Mouse (Mus musculus) limb, embryonic 14.5 days (tissue): ENCODE data around the gene Mras. TPM values are rescaled to one million over a fixed set of nuclear protein-coding genes. Genes with fewer than 3 reads are reported as not detected.

Experiments
- ATAC-seq: fragments of 200-750 bp; cut with Nextera tagmentation; 2 replicates; pipeline ENCODE4 v1.8.0; 2017; ENCODE audit warnings: low read depth, moderate number of reproducible peaks, moderate TSS enrichment; ENCODE audit not compliant: low FRiP score
- DNase-seq: peaks from one replicate; pipeline ENCODE4 v3.0.0-alpha.2; 2015; ENCODE audit warnings: low spot score
- H3K27ac ChIP-seq: fragments of 300-500 bp; sonication (generic); replicated peaks from 2 replicates; pipeline ENCODE4 v1.5.1; 2014; ENCODE audit warnings: low read depth, mild to moderate bottlenecking, low read length, moderate library complexity, mixed read lengths
- H3K27me3 ChIP-seq: fragments of 300-500 bp; sonication (generic); 2 replicates; pipeline ENCODE4 v1.6.1; 2014; ENCODE audit warnings: low read length, mixed read lengths; ENCODE audit not compliant: control insufficient read depth, insufficient read depth
- H3K36me3 ChIP-seq: fragments of 300-500 bp; sonication (generic); 2 replicates; pipeline ENCODE4 v1.6.1; 2014; ENCODE audit warnings: mild to moderate bottlenecking, low read length, moderate library complexity, mixed read lengths; ENCODE audit not compliant: control insufficient read depth, insufficient read depth
- H3K4me1 ChIP-seq: fragments of 300-500 bp; sonication (generic); 2 replicates; pipeline ENCODE4 v1.6.1; 2014; ENCODE audit warnings: antibody characterized with exemption, low read length, mixed read lengths; ENCODE audit not compliant: control insufficient read depth, insufficient read depth
- H3K4me2 ChIP-seq: fragments of 300-500 bp; sonication (generic); replicated peaks from 2 replicates; pipeline ENCODE4 v1.6.1; 2014; ENCODE audit warnings: low read depth, mild to moderate bottlenecking, low read length, moderate library complexity; ENCODE audit not compliant: severe bottlenecking
- H3K4me3 ChIP-seq: fragments of 300-500 bp; sonication (generic); replicated peaks from 2 replicates; pipeline ENCODE4 v1.5.1; 2014; ENCODE audit warnings: low read length
- H3K9ac ChIP-seq: fragments of 300-500 bp; sonication (generic); 2 replicates; pipeline ENCODE4 v1.6.1; 2014; ENCODE audit warnings: mild to moderate bottlenecking, low read depth, low read length, moderate library complexity; ENCODE audit not compliant: severe bottlenecking
- H3K9me3 ChIP-seq: fragments of 300-500 bp; sonication (generic); 2 replicates; pipeline ENCODE4 v1.6.1; 2016; ENCODE audit warnings: low read length; ENCODE audit not compliant: control insufficient read depth
- POLR2A ChIP-seq: fragments of 200-500 bp; IDR thresholded peaks from 2 replicates; pipeline ENCODE4 v1.8.0; 2012; ENCODE audit warnings: inconsistent platforms, mild to moderate bottlenecking, moderate library complexity, borderline replicate concordance; ENCODE audit not compliant: insufficient read depth, insufficient read length; ENCODE audit errors: extremely low read depth
- WGBS: fragments of 180-500 bp; shearing (Covaris S2); extraction: QIAGEN DNeasy Blood & Tissue Kit; methylation state at CpG from one replicate; pipeline ENCODE4 v1.1.7; 2014; 5-methylcytosine and 5-hydroxymethylcytosine counted together
- polyA plus RNA-seq, 2 experiments: library from polyadenylated mRNA; depleted of rRNA in 1 of 2; stranded (reverse) in 1 of 2; unstranded in 1 of 2; fragments of >200 nt; fragmentation: Nextera tagmentation in 1 of 2; extraction: Ambion mirVana in 1 of 2; gene quantifications; 2 replicates each; pipeline versions ENCODE4 v1.2.1 to v1.2.3; 2012 to 2014

The Mras gene
- polyA plus RNA-seq (2012; rRNA removed) (23.3 and 30.9 TPM in 2 replicates), polyA plus RNA-seq (2014; fragmentation: Nextera tagmentation; extraction: Ambion mirVana) (23.7 and 29.0 TPM in 2 replicates)

- peak within 1 kb of the TSS; percentile 87 for H3K27ac ChIP-seq
- DNase-seq (peak; percentile 32), ATAC-seq (0 out of 2 replicates have a peak, but pooled peaks have one; percentile 4)
- H3K27me3 ChIP-seq, result no peaks in the 10 kb centered on the region
- no peaks in the 10 kb centered on the region for H3K36me3 ChIP-seq
- H3K4me2 ChIP-seq, result peak within 1 kb of the TSS; percentile 89
- 14% methylated on average over 27 of the region's 27 CpGs for WGBS
- no peaks in the 10 kb centered on the region for H3K9me3 ChIP-seq
- no peak for TF ChIP-seq POLR2A
- peak within 1 kb of the TSS; percentile 83 for H3K4me3 ChIP-seq
- peak within 1 kb of the TSS; percentile 93 for H3K9ac ChIP-seq
- H3K4me1 ChIP-seq, result peaks cover 16% of the 10 kb centered on the region
These were observed at the start of gene Mras for GRCm38 (mm10) chr9:99437031-99437764. Gene Mras, minus strand, starts transcription at chr9:99437381.

DNA sequence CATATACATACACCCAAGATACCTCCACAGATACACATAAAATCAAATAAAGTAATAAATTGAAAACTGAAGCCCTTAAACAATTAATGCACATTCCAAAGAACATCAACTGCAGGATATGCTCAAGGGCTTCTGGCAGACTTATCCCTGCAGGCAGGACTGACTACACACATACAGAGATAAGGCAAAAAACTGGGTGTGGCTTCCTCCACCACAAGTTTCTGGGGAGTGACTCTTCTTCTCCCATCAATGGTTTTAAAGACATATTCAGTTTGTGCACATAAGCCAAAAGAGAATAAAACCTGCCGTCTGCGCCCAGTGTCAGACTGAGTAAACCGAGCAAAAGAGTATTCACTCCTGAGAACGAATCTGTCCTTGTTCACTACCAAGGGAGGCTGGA is 48.0 kb upstream of the Mras start:
- no peaks in the 10 kb centered on the region for H3K27me3 ChIP-seq
- no peak for TF ChIP-seq POLR2A
- peaks cover 57% of the 10 kb centered on the region for H3K36me3 ChIP-seq
- no peak overlapping the region for H3K9ac ChIP-seq
- no peak overlapping the region for H3K4me2 ChIP-seq
- H3K27ac ChIP-seq, result no peak overlapping the region
- ATAC-seq, result no peak
- H3K9me3 ChIP-seq, result no peaks in the 10 kb centered on the region
- H3K4me3 ChIP-seq, result no peak overlapping the region
- no peaks in the 10 kb centered on the region for H3K4me1 ChIP-seq
- 91% methylated on average over 4 of the region's 4 CpGs for WGBS
- no peak for DNase-seq

GRCm38 (mm10) chr9:99484632-99485031 is 47.5 kb upstream of the Mras start:
- DNase-seq (no peak), ATAC-seq (no peak)
- no peak overlapping the region for H3K27ac ChIP-seq
- no peak for TF ChIP-seq POLR2A
- H3K36me3 ChIP-seq, result peaks cover 52% of the 10 kb centered on the region
- no peak overlapping the region for H3K9ac ChIP-seq
- no peak overlapping the region for H3K4me2 ChIP-seq
- H3K9me3 ChIP-seq, result no peaks in the 10 kb centered on the region
- H3K4me1 ChIP-seq, result no peaks in the 10 kb centered on the region
- H3K27me3 ChIP-seq, result no peaks in the 10 kb centered on the region
- H3K4me3 ChIP-seq, result no peak overlapping the region

- peaks cover 53% of the 10 kb centered on the region for H3K36me3 ChIP-seq
- H3K4me3 ChIP-seq, result no peak overlapping the region
- 93% methylated on average over 4 of the region's 4 CpGs for WGBS
These were observed 46.0 kb upstream of the Mras start for GRCm38 (mm10) chr9:99483191-99483590.

DNA sequence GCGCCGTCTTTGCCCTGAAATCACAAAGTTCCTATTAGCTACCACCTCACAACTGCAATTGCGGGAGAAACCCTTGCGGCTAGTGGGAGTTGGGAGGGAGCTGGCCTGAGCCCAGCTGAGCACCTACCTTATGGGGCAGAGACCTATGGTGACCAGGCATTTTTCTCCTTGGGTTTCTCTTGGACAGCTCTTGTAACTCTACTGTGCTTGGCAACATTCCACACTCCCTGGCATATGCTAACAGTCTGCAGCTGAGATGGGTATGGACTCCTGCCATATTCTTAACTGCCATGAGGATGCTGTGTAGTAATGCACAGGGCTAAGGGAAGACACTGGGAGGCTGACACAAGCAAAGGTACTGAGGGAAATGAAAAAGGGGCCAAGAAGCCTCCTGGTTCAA is 43.6 kb upstream of the Mras start:
- DNase-seq, result no peak
- ATAC-seq, result no peak
- Histone ChIP-seq H3K4me3 (no peak overlapping the region), H3K4me2 (no peak overlapping the region), H3K9ac (no peak overlapping the region), H3K27ac (no peak overlapping the region), H3K9me3 (no peaks in the 10 kb centered on the region), H3K27me3 (no peaks in the 10 kb centered on the region), H3K36me3 (peaks cover 43% of the 10 kb centered on the region), H3K4me1 (no peaks in the 10 kb centered on the region)
- TF ChIP-seq POLR2A, result no peak
- 93% methylated on average over 4 of the region's 4 CpGs for WGBS

More at GRCm38 (mm10) chr9:99483191-99483590, 46.0 kb upstream of the Mras start:
- Histone ChIP-seq H3K9ac (no peak overlapping the region), H3K27me3 (no peaks in the 10 kb centered on the region), H3K4me2 (no peak overlapping the region), H3K4me1 (no peaks in the 10 kb centered on the region), H3K27ac (no peak overlapping the region), H3K9me3 (no peaks in the 10 kb centered on the region)
- no peak for TF ChIP-seq POLR2A
- ATAC-seq (no peak), DNase-seq (no peak)
